ENCODE assay signal across 27 mouse cellular contexts in the genomic region with DNA sequence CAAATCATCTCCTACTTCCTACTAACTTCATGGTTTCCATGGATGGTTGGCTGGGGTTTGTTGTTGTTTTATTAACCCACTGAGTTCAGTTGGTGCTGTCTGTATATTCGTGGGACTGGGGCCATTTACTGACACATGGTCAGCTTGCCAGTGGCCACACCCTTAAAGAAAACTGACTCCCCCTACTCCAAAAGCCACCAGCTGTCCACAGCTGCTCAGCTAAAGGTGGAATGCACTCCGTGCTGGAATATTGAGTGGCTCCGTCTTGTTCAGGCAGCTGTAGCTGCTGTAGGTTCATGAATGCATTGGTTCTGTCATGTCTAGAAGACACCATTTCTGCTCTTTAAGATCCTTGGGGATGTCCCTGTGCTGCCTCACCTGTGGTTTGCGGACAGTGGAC. TPM values are rescaled to one million over a fixed set of nuclear protein-coding genes. Genes with fewer than 3 reads are reported as not detected.
DNase-seq lines count a peak whose midpoint lies in the region; ATAC-seq and TF ChIP-seq lines count a peak whose summit lies in the region.
"Had no signal": no experiment of that assay in that cellular context is flagged by ENCODE, and none has a peak within 500 bp of the region (broad histone marks: within the 10 kb centered on the region; RNA-seq: fewer than 3 reads in every experiment).

No protein-coding gene starts in this region.

- no peak for TF ChIP-seq EP300 in lung, postnatal 0 days (IDR thresholded peaks at IDR 0.05)

- no peaks in the 10 kb centered on the region for H3K27me3 ChIP-seq in lung, embryonic 14.5 days (ENCODE audit: insufficient read depth, low read length)
- H3K27me3 ChIP-seq in lung, postnatal 0 days (replicated peaks; ENCODE audit: insufficient read depth, low read length) = no peaks in the 10 kb centered on the region
- no peaks in the 10 kb centered on the region for H3K27me3 ChIP-seq in stomach, embryonic 16.5 days (ENCODE audit: control insufficient read depth, insufficient read depth, low read length)
- H3K27me3 ChIP-seq: embryonic facial prominence, embryonic 15.5 days; heart, embryonic 15.5 days; hindbrain, embryonic 13.5 days had no signal

- no peaks in the 10 kb centered on the region for H3K4me1 ChIP-seq in lung, embryonic 14.5 days (ENCODE audit: insufficient read depth)
- no peaks in the 10 kb centered on the region for H3K4me1 ChIP-seq in lung, postnatal 0 days (ENCODE audit: insufficient read depth, low read depth, low read length)
- H3K4me1 ChIP-seq in stomach, embryonic 16.5 days (ENCODE audit: control insufficient read depth, insufficient read depth, low read length) = peaks cover 11% of the 10 kb centered on the region
- H3K4me1 ChIP-seq: heart, embryonic 12.5 days; heart, embryonic 15.5 days had no signal

- no peak overlapping the region for H3K4me3 ChIP-seq in lung, embryonic 14.5 days (ENCODE audit: low read depth, low read length)
- H3K4me3 ChIP-seq in lung, postnatal 0 days (ENCODE audit: low read depth, low read length) = no peak overlapping the region
- no peak overlapping the region for H3K4me3 ChIP-seq in stomach, embryonic 16.5 days (replicated peaks; ENCODE audit: low read length)
- H3K4me3 ChIP-seq: embryonic facial prominence, embryonic 15.5 days; heart, embryonic 12.5 days; heart, embryonic 15.5 days; hindbrain, embryonic 10.5 days; hindbrain, embryonic 13.5 days had no signal

- no peaks in the 10 kb centered on the region for H3K36me3 ChIP-seq in lung, embryonic 14.5 days (ENCODE audit: insufficient read depth)
- H3K36me3 ChIP-seq in lung, postnatal 0 days (ENCODE audit: insufficient read depth, low read length) = no peaks in the 10 kb centered on the region
- H3K36me3 ChIP-seq in stomach, embryonic 16.5 days (ENCODE audit: control insufficient read depth, insufficient read depth, low read length) = no peaks in the 10 kb centered on the region
- H3K36me3 ChIP-seq: embryonic facial prominence, embryonic 15.5 days; heart, embryonic 12.5 days; heart, embryonic 15.5 days; hindbrain, embryonic 10.5 days; hindbrain, embryonic 13.5 days had no signal

- WGBS in lung, embryonic 14.5 days = 53% methylated on average over 4 of the region's 4 CpGs
- whole genome bisulfite sequencing in lung, postnatal 0 days = 62% methylated on average over 4 of the region's 4 CpGs
- WGBS in stomach, embryonic 16.5 days = 56% methylated on average over 4 of the region's 4 CpGs

- peak; percentile 47; the same call in 1 of the 2 replicates for ATAC-seq in lung, embryonic 14.5 days (ENCODE audit: insufficient read depth)
- ATAC-seq in lung, postnatal 0 days = no peak
- ATAC-seq in stomach, embryonic 16.5 days (ENCODE audit: insufficient read depth, low FRiP score) = 0 out of 2 replicates have a peak, but pooled peaks have one; percentile 17
- ATAC-seq: activated CD4-positive, CD25-positive, alpha-beta regulatory T cell, adult 4 months; forebrain, embryonic 14.5 days; forebrain, postnatal 0 days; hindbrain, embryonic 16.5 days had no signal

- peak; percentile 89 for DNase-seq in heart, adult 11 months
- DNase-seq in heart, adult 8-10 months (ENCODE audit: low spot score) = no peak
- peak; percentile 22 for DNase-seq in kidney, postnatal 10 days
- no peak for DNase-seq in kidney, postnatal 14 days
- peak; percentile 53 for DNase-seq in lung, embryonic 14.5 days
- no peak for DNase-seq in lung, postnatal 0 days (ENCODE audit: low spot score)
- DNase-seq in B cell, adult 2 months = no peak
- DNase-seq: adrenal gland, adult 8-10 months; adrenal gland, postnatal 25 days; cerebellum, adult 11-12 months; cerebellum, adult 8-10 months; cerebellum, postnatal 10 days; cerebellum, postnatal 36 days; embryo, embryonic 11 days; forebrain, postnatal 0 days; gastrocnemius, postnatal 25 days; heart, postnatal 10 days; heart, postnatal 36 days had no signal

- H3K9ac ChIP-seq in lung, embryonic 14.5 days = no peak overlapping the region
- no peak overlapping the region for H3K9ac ChIP-seq in lung, postnatal 0 days (replicated peaks; ENCODE audit: low read depth)
- no peak overlapping the region for H3K9ac ChIP-seq in stomach, embryonic 16.5 days (ENCODE audit: low read length)
- H3K9ac ChIP-seq: embryonic facial prominence, embryonic 15.5 days; forebrain, postnatal 0 days; heart, embryonic 12.5 days; heart, embryonic 15.5 days; hindbrain, embryonic 13.5 days had no signal

- H3K9me3 ChIP-seq in lung, embryonic 14.5 days (ENCODE audit: low read depth, low read length) = no peaks in the 10 kb centered on the region
- H3K9me3 ChIP-seq in lung, postnatal 0 days (ENCODE audit: low read length) = no peaks in the 10 kb centered on the region
- no peaks in the 10 kb centered on the region for H3K9me3 ChIP-seq in stomach, embryonic 16.5 days (replicated peaks; ENCODE audit: control insufficient read depth, low read length)
- H3K9me3 ChIP-seq: embryonic facial prominence, embryonic 15.5 days; heart, embryonic 12.5 days; heart, embryonic 15.5 days; hindbrain, embryonic 10.5 days; hindbrain, embryonic 13.5 days had no signal

- H3K27ac ChIP-seq in lung, embryonic 14.5 days (ENCODE audit: low read depth) = no peak overlapping the region
- no peak overlapping the region for H3K27ac ChIP-seq in lung, postnatal 0 days (ENCODE audit: low read length)
- no peak overlapping the region for H3K27ac ChIP-seq in stomach, embryonic 16.5 days (ENCODE audit: low read length)
- H3K27ac ChIP-seq: embryonic facial prominence, embryonic 15.5 days; heart, embryonic 15.5 days; hindbrain, embryonic 10.5 days; hindbrain, embryonic 13.5 days had no signal

- no peak overlapping the region for H3K4me2 ChIP-seq in lung, embryonic 14.5 days
- H3K4me2 ChIP-seq in lung, postnatal 0 days (replicated peaks; ENCODE audit: low read depth, low read length) = no peak overlapping the region
- H3K4me2 ChIP-seq in stomach, embryonic 16.5 days (ENCODE audit: low read depth, low read length) = no peak overlapping the region
- H3K4me2 ChIP-seq: embryonic facial prominence, embryonic 15.5 days; heart, embryonic 12.5 days; heart, embryonic 15.5 days; hindbrain, embryonic 13.5 days had no signal

- no peak for TF ChIP-seq CTCF in lung, embryonic 14.5 days (IDR thresholded peaks at IDR 0.05; ENCODE audit: low read depth)
- TF ChIP-seq CTCF in lung, postnatal 0 days (IDR thresholded peaks at IDR 0.05) = no peak

RNA-seq across cellular contexts. Expression of gene Steap3, which starts 48.9 kb away (rescaled TPM):
- total RNA-seq in heart, adult 8-10 months (2022) = 10 to 100 TPM; 25.3 to 29.5 (median 28.3) TPM
- 2.3 and 2.9 TPM in 2 replicates for polyA plus RNA-seq in lung, embryonic 14.5 days (2014; fragmentation: Nextera tagmentation; extraction: Ambion mirVana)
- 4.3 and 4.4 TPM in 2 replicates for polyA plus RNA-seq in lung, postnatal 0 days (2015; fragmentation: Nextera tagmentation; extraction: Ambion mirVana)
- 5.2 and 8.2 TPM in 2 replicates for polyA plus RNA-seq in stomach, embryonic 16.5 days (2015; fragmentation: Nextera tagmentation; extraction: Ambion mirVana)
- polyA plus RNA-seq: activated CD4-positive, CD25-positive, alpha-beta regulatory T cell, adult 4 months had no signal

Comparison
In these comparisons a context has a peak if more than half of its experiments do, and no peak if none do; other contexts are left out.
1. DNase-seq: peak in heart, adult 11 months (single experiment), kidney, postnatal 10 days (single experiment) and lung, embryonic 14.5 days (single experiment); none in heart, adult 8-10 months (single experiment), kidney, postnatal 14 days (single experiment), lung, postnatal 0 days (single experiment) and B cell, adult 2 months (0 of 2).